Mouse (Mus musculus) heart, adult 9 months (tissue): ENCODE measurements around the gene Gm28047.

Experiments
- DNase-seq, 2 experiments: peaks; one replicate each; pipeline ENCODE4 v3.0.0; 2022; ENCODE audit warnings: low spot score in 2 of 2

The Gm28047 gene

DNA sequence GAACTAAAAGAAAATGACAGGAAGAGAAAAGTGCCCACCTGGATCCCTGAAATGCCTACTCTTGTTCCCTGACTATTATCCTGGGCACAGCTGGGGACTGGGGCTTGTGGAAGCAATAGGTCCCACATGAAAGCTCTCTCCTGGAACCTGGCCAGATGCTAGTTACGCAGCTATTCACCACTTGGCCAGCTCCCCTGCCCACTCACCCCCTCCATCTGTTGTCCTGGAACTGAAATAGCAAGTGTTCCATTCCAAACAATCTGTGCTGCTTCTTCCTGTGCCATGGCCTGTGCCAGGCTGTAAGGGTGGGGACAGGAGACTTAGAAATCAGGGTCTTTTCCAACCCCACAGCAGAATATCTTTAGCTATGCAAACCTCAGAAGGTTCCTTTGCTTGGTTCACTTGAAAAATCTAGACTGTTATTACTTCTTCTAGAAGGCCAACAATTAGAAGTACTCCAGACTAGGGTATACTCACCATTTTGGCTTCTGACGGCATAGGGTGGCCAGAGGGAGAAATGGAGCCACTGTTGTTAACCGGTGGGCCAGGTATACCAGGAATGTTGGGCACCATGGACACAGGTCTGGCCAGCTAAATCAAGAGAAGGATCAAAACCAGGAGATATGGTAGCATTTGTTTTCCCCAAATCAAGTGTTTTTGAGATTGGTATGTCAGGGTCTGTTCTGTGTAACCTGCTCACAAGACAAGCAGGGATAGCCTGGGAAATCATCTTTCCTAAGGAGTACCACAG, 78.0 kb downstream of the Gm28047 start:
- peak; percentile 62 to 80 for DNase-seq

DNA sequence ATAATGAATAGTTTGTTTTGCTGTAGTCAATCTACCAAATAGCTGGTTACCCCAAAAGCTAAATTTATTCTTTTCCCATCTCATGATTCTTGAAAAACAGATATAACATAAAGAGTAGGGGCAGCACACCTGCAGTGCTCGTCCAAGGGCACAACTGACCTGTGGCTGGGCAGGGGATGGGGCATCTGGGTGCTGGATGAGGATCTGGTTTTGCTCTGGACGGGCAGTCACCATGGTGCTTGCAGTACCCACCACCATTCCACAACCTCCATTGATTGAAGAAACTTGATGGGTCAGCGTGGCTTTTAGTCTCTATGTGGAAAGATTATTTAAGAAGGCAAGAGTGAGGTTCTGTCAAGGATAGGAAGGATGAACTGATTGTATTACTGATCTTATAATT, 78.6 kb downstream of the Gm28047 start:
- DNase-seq = no peak

DNA sequence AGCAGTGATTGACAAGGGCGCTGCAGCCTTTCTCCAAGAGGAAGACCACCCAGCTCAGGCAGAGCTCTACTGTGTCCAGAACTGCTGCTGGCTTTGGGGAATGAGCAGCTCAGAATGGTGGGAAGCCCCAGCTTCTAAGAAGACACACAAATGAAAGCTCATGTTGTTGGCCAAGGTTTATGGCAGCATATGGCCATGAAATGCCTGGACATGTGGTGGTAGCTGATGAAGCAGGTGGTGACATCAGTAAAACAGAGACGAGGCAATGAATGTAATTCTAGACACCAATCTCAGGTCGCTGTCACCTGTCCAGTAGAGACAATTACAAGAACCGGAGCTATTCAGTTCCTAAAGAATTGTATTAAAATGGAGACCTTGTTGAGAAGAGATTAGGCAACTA, 80.1 kb downstream of the Gm28047 start:
- no peak for DNase-seq

DNA sequence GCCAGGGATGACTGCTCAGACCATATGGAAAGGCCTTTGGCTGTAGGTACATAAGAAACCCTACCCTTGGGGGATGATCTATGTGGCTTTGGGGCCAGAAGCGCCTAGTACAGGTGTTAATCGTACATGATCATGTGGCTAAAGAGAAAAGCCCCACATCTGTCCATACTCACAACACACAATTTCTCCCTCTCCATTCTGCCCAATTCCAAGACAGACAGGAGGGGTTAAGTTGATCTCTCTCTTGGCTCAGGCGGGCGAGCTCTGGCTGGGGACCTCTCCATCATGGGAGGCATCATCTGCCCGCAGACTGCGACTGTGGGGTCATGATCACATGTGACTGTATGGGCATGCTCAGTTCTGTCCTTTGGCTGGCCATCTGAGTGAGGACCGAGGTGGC, 90.9 kb downstream of the Gm28047 start:
- DNase-seq = no peak

DNA sequence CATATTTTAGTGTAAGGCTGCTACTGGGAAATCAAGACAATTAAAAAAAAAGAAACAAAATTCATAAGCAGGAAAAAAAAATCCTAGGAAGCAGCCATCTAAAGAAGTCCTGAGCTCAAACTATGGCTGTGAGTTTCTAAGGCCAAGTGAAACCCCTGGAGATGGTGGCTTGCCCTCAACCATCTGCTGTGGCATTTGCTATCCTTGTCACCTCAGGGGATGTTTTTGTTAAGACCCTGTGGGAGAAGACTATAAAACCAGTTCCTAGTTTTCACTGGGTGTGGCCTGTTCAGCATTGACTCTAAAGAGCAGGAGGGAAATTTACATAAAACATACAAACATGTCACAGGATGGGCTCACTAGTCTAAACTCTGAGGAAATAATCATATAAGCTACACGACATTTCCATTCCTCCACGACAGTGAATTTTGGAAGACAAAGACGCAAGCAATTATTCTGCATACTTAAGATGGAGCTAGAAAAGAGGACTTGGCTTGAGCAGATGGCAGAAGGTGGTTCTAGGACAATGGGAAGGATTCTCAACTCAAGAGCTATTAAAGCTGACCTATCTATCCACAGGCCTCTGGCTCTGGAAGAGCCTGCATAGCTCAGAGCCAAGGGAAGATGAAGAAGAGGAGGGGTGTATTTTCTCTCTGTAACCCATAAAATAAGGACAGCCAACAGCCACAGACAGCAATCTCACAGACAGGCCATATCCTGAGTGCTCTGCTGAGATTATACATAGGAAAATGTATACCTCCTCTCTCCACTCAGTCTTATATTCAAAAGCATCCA, 92.6 kb downstream of the Gm28047 start:
- DNase-seq = no peak

DNA sequence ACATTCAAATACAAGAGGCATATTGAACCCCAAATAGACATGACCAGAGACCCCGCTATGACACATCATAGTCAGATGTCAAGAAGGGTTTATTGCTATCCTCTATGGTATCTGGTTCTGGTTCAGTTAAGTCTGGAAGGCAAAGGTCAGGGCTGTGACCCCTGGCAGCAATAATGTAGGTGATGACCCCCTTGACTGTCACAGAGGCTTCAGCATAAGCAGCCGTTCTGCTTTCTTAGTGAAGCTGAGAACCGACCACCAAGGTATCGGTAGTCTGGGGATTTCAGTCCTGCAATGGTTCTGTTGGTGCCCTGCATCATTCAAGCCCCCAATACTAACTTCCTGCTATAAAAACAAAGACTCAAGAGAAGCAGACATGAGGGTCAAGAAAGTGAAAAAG, 93.3 kb downstream of the Gm28047 start:
- DNase-seq = no peak

DNA sequence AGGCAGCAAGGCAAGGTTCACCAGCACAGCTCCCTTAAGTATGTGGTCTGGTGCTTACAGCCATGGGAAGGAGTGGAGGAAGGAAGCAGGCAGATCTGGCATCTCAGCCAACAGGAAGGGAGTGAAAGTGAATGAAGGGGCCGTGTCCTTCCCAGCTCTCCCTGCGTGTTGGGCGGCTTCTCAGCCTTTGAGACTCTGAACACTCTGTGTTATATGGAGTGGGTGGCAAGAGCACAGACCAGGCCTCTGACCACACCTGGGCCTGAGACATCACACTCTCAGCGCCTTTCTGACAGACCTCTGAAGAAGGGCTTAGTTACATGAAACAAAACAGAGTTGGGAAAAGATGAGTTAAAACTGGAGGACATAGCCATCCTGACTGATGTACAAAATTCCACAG, 94.3 kb downstream of the Gm28047 start:
- no peak for DNase-seq

DNA sequence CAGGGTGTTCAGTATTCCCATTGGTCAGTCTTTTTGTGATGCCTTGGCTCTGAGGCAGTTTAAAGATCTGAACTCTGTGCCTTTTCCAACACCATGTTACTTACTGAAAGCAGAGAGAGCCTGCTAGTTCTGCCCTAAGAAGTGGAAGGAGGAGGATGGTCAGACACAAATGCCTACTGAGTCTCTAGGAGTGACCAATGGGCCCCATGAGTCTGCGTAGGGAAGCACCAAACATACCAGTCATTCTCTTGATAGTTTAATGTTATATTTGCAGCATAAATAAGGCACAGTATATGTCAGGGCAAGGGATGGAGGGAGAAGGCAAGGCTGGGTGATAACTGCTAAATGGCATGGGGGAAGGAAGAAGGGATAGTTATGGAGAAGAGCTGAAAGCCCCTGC, 96.5 kb downstream of the Gm28047 start:
- DNase-seq = no peak

DNA sequence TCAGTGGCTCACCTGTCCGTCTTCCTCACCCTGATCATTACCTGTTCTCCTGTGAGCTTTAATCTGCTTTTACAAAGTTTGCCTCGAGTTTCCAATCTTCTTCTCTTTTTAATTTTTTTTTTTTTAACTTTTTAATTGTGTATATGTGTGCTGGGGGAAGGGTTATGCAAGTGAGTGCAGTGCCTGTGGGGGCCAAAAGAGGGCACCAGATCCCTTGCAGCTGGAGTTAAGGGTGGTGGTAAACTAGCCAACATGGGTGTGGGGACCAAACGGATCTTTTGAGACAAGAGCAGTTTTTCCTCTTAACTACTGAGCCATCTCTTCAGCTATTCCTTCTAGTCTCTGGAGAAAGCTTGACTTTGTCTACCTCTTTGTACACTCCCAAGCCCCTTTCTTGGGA, 96.9 kb downstream of the Gm28047 start:
- DNase-seq = no peak

DNA sequence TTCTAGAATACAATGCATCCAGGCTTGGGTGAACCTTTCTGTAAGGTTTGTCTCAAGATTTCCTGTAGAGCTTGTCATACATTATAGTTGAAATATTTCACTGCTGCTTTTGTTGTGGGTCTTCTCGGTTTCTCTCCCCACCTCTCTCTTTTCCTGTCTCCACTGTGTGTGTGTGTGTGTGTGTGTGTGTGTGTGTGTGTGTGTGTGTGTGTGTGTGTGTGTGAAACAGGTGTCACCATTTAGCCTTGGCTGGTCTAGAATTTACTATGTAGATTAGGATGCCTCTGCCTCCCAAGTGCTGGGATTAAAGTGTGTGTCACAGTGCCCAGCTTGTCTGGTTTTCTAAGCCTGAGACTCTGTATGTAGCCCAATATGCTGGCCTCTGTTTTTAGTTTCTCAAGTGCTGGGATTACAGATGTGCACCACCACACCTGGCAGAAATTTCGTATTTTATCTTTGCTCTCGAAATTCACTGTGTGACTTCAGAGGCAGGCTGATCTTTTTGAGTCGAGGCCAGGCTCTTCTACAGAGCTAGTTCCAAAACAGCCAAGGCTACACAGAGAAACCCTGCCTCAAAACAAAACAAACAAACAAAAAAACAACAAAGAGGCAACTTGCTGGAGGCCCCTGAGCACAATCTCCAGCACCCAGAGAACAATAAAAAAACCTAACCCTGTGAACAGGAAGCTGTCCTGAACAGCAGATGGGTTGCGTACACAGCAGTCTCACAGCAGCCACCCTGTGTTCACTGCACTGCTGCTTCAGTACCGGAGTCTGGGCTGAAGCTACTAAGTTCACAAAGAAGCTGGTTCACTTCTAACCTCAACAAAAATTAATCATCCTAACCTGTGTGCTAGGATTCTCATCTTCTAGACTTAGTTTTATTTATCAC, 98.5 kb downstream of the Gm28047 start:
- no peak for DNase-seq

DNA sequence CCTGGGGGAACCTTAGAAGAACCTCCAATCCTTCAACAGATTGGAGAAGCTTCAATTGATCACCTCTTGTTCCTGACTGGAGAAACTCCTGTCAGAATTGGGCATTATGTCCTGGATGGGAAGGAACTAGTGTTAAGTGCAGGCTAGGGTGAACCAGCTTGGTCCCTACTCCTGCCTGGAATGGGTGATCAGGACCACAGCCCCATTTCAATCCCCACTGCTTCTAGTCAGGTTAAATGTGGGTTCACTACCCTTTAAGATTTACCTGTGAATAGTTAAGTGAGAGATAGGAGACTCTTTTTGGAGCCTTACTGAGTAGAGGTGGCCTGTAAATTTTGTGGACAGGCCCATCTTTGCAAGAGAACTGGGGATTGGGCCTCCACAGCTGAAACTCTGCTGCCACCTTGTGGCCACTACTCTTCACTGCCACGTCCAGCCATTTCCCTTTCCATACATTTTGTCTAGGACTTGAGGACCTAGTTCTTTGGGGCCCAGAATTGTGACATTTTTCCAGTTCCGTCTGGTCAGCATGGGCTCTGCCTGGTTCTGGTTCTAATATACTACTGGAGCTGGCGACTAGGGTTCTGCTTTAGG, 99.9 kb downstream of the Gm28047 start, which contains the start of gene Npff:
Gene Npff (minus strand): TSS at position 51 of the 594 bp plus-strand sequence.
- DNase-seq = peak; percentile 55 to 69

DNA sequence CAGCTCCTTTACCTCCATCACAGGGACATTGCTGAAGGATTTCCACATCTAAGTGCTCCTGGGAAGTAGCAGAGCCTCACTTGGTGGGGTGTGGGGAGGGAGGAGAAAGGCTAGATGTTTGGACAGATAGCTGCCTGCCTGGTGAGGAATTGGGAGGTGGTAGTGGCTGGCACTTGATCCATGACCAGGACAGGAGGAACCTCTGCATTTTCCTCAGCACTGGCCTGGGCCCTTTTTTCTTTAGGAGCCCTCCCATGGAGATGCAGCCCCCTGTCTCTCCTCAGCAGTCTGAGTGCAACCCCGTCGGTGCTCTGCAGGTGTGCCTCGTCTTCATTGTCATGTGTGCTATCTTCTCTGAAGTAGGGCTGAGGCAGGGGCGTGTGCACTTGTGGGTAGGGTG, 103.4 kb downstream of the Gm28047 start:
- no peak for DNase-seq

DNA sequence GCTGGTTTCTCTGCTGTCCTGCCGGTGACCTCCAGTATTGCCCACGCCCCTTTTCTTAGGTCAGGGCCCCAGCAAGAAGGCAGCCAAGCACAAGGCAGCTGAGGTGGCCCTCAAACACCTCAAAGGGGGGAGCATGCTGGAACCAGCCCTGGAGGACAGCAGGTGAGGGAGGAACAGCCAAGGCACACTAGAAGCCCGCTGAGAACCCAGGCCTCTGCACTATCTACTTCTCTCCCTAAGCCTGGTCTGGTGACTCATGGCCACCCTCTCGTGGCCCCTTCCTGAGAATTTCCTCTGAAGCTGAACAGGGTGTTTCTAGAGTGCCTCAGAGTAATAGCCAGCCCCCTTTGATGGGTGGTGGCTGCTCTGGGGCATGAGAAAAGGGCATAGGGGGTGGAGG, 104.5 kb downstream of the Gm28047 start:
- DNase-seq = no peak

DNA sequence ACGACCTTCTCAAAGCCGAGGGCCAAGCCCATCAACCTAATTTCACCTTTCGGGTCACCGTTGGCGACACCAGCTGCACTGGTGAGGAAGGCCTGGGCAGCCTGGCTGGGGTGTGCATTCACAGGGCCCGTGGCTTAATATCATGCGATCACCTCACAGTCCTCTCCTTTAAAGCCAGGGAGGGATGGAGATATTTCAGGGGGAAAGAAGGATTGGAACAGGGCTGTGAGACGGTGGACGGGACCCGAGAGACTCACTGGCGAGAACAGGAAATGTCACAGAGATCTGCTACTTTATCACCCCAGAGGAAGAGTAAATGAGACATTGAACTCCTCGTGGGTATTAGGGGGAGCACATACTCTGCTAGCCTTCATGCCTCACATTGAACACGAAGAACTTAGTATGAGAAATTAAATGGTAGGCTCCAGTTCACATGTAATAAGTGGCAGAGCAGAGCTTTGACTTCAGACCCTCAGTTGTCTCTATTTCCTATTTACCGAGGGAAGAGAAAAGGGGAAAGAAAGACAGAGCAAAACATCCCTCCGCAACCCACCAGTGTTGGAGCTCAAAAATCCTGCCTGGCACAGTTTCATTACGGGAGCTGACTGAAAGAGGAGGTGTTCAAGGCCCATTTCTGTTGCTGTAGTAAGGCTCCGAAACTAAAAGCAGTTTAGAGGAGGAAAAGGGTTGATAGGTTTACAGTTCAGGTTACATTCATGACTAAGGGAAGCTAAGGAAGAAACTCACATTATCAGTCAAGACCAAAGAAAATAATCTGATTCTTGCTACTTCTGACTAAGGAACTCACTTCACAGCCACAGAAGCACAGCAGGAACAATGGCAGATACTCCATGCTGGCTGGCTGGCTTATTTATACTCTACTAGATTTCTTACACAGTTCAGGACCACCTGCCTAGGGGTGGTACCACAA, 105.4 kb downstream of the Gm28047 start:
- DNase-seq = no peak

DNA sequence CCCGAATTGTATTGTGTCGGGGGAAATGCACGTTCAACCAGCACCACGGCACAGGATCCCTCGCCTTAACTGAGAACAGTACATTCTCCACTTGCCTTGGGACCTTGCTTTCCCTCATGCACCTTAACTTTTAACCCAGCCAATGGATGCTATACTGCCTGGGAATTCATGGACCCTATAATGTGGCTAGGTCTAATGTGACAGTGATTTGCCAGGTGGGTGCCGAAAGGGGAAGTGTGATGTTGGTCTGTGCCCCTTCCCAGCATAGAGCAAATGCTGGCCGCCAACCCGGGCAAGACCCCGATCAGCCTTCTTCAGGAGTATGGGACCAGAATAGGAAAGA, 106.0 kb downstream of the Gm28047 start:
- no peak for DNase-seq

DNA sequence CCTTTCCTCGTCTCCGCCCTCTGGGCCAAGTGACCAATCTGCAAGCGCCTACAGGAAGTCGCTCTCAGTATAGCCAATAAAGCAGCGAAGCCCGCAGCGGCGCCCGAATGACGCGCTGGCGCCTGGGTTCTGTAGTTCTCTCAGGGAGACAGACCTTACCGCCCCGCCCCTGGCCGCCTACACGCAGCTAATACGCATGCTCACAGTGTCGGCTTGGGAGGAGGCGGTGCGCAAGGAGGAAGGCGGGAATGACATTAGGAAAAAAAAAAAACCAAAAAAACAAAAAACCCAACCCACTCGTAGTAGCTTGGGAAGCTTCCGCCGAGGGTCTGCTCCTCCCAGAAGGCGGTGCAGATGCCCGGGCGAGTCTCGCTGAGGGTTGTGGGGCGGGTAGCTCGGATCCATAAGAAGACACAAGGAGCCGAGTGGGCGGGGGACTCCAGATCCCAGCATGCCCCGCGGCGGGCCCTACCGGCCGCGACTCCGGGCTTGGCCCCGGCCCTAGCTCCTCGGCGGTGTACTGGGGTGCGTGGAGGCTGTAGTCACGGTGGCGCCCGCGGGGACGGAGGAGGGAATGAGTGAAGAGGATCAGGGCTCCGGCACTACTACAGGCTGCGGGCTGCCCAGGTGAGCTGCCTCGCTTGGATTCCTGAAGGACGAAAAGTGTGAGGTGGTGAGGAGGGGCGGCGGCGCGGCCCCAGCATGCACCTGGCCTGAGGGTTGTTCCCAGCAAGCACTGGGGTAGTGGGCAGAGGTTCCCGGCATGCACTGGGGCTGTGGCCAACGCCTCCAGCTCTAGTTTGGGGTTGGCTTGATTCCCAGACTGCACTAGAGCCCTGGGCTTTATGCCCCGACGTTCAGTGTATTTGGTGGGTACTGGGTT, 106.7 kb downstream of the Gm28047 start, which contains the start of gene Tarbp2:
Gene Tarbp2 (plus strand): TSS at position 217 of the 883 bp plus-strand sequence.
- DNase-seq = peak; percentile 100

DNA sequence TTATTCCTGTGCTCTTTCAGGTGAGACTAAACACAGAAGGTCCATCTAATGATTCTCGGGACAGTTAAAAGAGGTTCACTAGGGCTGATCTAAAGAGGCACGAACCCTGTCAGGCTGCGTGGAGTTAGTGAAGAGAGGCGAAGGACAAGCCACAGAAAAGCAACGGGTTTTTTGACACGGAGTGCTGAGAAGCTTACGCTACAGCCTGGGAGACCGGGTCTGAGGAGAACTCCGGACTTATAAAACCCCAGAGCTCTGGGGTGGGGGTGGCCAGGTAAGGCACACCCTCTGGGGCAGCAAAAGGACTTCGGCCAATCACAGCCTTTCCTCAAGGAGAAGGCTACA, 107.3 kb downstream of the Gm28047 start:
- DNase-seq = no peak

DNA sequence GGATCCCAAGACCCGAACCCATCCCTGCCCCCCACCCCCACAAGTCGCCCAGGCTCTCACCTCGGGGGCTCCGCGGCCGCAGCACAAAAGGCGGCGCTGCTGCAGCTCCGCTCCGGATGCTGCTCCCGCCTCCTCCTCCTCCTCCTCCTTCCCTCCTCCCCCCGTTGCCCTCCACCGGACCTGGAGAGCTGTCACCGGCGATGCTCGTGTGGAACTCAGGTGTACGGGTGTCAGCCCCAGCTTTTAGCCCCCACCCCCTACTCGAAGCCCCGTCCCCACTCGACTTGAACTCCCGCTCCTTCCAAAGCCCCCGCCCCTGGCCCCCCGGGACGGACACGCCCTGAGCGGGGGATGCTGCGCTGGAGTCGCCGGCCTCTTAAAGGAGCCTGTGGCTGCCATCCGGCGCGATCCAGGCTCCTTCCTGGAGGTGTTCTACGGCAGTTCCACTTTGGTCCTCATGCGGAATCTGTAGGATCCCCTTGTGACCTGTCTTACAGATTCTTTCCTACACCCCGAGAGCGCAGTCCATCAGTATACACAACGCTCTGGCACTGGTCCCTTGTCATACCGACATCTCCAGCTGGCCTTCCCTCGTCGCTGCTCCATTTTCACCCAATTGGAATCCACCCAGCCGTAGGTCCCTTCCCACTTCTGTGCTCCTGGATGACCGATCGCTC, 108.0 kb downstream of the Gm28047 start, which contains the start of gene Map3k12:
Gene Map3k12 (minus strand): TSS at position 337 of the 677 bp plus-strand sequence.
- peak; percentile 75 to 77 for DNase-seq

DNA sequence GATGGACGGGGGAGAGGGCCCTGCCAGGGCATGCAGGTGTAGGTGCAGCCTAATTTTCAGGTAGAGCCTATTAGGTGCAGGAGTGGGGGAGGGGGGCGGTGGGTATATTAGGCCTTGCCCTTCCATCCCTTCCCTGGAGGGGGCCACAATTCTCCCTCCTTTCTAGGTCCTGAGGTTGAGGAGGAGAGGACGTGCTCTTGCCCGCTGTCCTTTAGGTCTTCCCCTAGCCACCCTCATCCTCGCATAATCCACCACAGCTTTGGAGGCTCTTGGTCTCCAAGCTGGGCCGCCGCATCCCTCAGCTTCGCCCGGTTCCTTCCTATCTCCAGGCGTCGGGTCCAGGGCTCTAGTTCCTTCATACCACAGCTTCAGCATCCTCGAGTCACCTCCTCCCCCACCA, 108.6 kb downstream of the Gm28047 start:
- DNase-seq = no peak
